Mouse (Mus musculus) midbrain, embryonic 15.5 days (tissue): Measurements from ENCODE around the gene Stx7. TPM values are rescaled to one million over a fixed set of nuclear protein-coding genes. Genes with fewer than 3 reads are reported as not detected.

ENCODE experiments used
- ATAC-seq: fragments of 200-750 bp; cut with Nextera tagmentation; replicated peaks from 2 replicates; pipeline ENCODE4 v1.8.0; 2017; ENCODE audit warnings: moderate TSS enrichment
- H3K27ac ChIP-seq: fragments of 300-500 bp; sonication (generic); 2 replicates; pipeline ENCODE4 v1.5.1; 2015; ENCODE audit warnings: mild to moderate bottlenecking, inconsistent platforms
- H3K27me3 ChIP-seq: fragments of 300-500 bp; sonication (generic); replicated peaks from 2 replicates; pipeline ENCODE4 v1.6.1; 2015; ENCODE audit warnings: inconsistent platforms
- H3K36me3 ChIP-seq: fragments of 300-500 bp; sonication (generic); replicated peaks from 2 replicates; pipeline ENCODE4 v1.6.1; 2015; ENCODE audit warnings: inconsistent platforms
- H3K4me1 ChIP-seq: fragments of 300-500 bp; sonication (generic); 2 replicates; pipeline ENCODE4 v1.6.1; 2015; ENCODE audit warnings: inconsistent platforms
- H3K4me2 ChIP-seq: fragments of 300-500 bp; sonication (generic); 2 replicates; pipeline ENCODE4 v1.6.1; 2015; ENCODE audit warnings: inconsistent platforms, mild to moderate bottlenecking, moderate library complexity
- H3K4me3 ChIP-seq: fragments of 300-500 bp; sonication (generic); 2 replicates; pipeline ENCODE4 v1.5.1; 2015; ENCODE audit warnings: mild to moderate bottlenecking, inconsistent platforms
- H3K9ac ChIP-seq: fragments of 300-500 bp; sonication (generic); 2 replicates; pipeline ENCODE4 v1.6.1; 2015; ENCODE audit warnings: mild to moderate bottlenecking, inconsistent platforms
- H3K9me3 ChIP-seq: fragments of 300-500 bp; sonication (generic); 2 replicates; pipeline ENCODE4 v1.6.1; 2016; ENCODE audit warnings: inconsistent platforms
- WGBS: fragments of 180-500 bp; shearing (Covaris S2); methylation state at CpG from one replicate; pipeline ENCODE4 v1.1.7; 2015; ENCODE audit warnings: mixed read lengths; 5-methylcytosine and 5-hydroxymethylcytosine counted together
- polyA plus RNA-seq: library from polyadenylated mRNA; unstranded; fragments of >200 nt; fragmentation: Nextera tagmentation; extraction: Ambion mirVana; gene quantifications from 2 replicates; pipeline ENCODE4 v1.2.1, GENCODE M21; 2015

Stx7 gene
- polyA plus RNA-seq, 1 experiment from 2014 or later, result 340 TPM

DNA sequence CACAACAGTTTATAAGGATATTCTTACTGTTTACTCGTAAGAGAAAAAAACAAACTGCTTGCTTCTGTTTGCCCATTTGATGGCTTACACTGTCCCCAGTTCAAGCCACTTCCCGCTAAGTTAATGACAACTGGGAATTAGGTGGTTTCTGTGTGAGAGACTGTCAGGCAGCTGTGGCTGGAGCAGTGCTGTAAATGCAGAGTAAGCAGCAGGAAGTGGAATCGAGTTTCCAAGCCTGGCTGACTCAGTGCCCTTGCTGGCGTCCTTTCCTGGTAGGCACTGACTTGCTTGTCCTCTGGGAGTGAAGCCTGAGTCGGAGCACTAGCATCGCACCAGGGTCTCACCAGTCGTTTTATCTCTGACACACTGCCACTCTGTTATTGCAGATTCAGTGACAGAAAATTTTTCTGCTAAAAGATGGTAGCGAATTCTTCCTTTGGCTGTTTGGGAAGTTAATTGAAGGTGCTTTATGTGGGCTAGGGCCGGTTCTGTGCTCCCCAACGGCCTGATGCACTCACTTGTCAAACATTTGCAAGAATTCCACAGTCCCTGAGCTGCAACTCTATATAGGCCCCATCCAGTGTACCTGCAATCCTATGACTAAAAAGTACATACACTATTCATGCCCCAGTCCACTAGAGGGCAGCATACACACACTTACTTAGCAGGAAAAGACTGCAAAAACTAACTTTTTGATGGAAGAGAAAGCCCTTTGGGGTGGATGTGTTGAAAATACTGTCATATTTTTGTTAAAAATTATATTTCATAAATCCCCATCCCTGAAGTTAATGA is 24.3 kb downstream of the Stx7 start:
- Histone ChIP-seq H3K9me3 (no peaks in the 10 kb centered on the region), H3K27ac (no peak overlapping the region), H3K4me3 (no peak overlapping the region), H3K4me2 (no peak overlapping the region), H3K27me3 (no peaks in the 10 kb centered on the region), H3K4me1 (no peaks in the 10 kb centered on the region), H3K9ac (no peak overlapping the region), H3K36me3 (no peaks in the 10 kb centered on the region)
- peak; percentile 60; the same call in 1 of the 2 replicates for ATAC-seq
- whole genome bisulfite sequencing, result 55% methylated on average over 10 of the region's 10 CpGs

DNA sequence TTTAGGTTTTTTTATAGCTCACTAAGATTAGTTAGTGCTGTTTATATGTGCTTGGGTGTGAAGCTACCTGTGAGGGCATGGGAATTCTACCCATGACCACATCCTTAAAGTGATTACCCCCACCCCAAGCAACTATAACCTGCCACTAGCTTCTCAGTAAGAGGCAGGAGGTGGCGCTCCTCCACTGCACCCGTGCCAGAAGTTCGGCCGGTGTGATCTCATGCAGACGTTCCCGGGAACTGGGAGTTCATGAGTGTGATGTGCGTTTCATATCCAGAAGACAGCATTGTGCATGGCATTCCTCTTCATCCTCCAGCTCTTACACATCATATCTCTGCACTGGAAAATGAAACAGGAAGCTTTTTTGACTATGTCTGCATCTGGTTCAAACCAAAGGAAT is 41.3 kb downstream of the Stx7 start:
- WGBS, result 64% methylated on average over 7 of the region's 7 CpGs
- no peak overlapping the region for H3K27ac ChIP-seq
- H3K9ac ChIP-seq, result no peak overlapping the region
- no peak overlapping the region for H3K4me3 ChIP-seq
- no peaks in the 10 kb centered on the region for H3K9me3 ChIP-seq
- ATAC-seq, result 0 out of 2 replicates have a peak, but pooled peaks have one; percentile 49
- H3K27me3 ChIP-seq, result no peaks in the 10 kb centered on the region
- no peak overlapping the region for H3K4me2 ChIP-seq
- H3K4me1 ChIP-seq, result no peaks in the 10 kb centered on the region
- peaks cover 10% of the 10 kb centered on the region; the same call in 1 of the 2 replicates for H3K36me3 ChIP-seq

DNA sequence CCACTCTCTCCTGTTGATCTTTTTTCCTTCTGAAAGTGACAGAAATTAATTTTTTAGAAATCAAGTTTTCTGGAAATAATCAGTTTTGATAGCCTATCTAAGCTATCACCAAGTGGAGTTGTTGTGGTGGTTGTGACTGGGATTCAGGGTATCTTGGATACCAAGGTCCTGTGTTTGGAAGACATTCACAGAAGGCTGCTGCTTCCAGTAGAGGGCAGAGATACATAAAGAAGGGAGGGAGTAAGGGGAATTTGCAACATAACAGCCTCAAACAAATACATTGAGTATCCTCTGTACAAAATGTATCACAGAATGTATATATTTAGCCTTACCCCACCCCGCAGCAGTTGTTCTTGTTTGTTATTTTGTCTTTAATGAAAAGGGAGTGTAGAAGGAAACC is 42.9 kb downstream of the Stx7 start:
- Histone ChIP-seq H3K4me2 (no peak overlapping the region), H3K36me3 (0 out of 2 replicates have a peak, but pooled peaks cover 4% of the 10 kb centered on the region), H3K27me3 (no peaks in the 10 kb centered on the region), H3K9me3 (no peaks in the 10 kb centered on the region), H3K4me1 (no peaks in the 10 kb centered on the region), H3K9ac (no peak overlapping the region), H3K4me3 (no peak overlapping the region), H3K27ac (no peak overlapping the region)
- 70% methylated on average over 1 of the region's 1 CpGs for WGBS
- ATAC-seq, result peak; percentile 75

DNA sequence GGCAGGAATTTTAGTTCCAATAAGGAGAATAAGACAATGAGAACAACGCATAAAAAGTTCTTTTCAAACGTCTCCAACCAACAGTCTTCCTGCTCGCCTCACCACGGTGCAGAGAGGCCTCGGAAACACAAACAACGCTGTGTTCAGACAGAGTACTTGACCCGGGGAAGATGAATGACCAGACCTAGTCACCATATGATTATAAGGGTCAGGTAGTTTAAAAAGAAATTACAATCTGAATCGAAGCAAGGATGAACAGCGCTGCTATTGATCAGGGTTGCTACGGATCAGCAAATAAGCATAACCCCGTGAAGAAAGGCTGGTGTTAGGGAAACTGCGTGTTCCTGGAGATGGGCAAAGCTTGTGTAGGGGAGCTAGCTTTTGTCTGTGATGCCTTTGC is 50.2 kb downstream of the Stx7 start:
- Histone ChIP-seq H3K4me2 (no peak overlapping the region), H3K9me3 (no peaks in the 10 kb centered on the region), H3K9ac (no peak overlapping the region), H3K36me3 (no peaks in the 10 kb centered on the region), H3K4me1 (no peaks in the 10 kb centered on the region), H3K27me3 (no peaks in the 10 kb centered on the region), H3K4me3 (no peak overlapping the region), H3K27ac (no peak overlapping the region)
- 36% methylated on average over 12 of the region's 12 CpGs for WGBS
- no peak for ATAC-seq

DNA sequence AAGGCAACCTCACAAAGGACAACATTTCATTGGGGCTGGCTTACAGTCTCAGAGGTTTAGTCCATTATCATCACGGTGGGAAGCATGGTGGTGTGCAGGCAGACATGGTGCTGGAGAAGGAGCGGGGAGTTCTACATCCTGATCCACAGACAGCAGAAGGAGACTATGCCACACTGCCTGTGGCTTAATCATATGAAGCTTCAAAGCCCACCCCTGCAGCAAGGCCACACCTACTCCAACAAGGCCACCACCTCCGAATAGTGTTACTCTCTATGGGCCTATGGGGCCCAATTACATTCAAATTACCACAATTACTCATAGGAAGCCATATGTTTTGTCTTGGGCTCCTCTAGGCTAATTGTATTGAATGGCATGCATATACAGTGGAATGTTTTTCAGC is 51.0 kb downstream of the Stx7 start:
- Histone ChIP-seq H3K27me3 (no peaks in the 10 kb centered on the region), H3K36me3 (no peaks in the 10 kb centered on the region), H3K27ac (no peak overlapping the region), H3K4me2 (no peak overlapping the region), H3K4me3 (no peak overlapping the region), H3K9ac (no peak overlapping the region), H3K9me3 (no peaks in the 10 kb centered on the region), H3K4me1 (no peaks in the 10 kb centered on the region)
- no peak for ATAC-seq
- 80% methylated on average over 3 of the region's 3 CpGs for WGBS

DNA sequence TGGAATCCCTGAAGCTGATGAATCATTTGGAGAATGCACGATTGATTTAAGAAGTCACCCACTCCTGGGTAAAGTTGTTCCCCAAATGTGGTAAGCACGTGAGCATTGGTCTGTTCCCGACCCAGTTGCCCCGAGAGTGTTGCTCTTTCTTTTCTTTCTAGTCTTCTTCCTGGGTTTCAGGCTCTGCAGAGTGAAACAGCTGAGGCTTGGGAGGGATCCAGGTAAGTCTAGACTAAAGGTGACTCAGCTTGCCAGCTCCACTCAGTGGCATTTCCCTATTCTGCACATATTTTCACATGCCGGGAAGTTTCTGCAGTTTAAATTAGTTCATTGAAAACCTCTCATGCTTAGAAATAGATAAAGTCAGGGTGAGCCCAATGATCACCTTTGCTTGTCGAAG is 61.0 kb downstream of the Stx7 start:
- Histone ChIP-seq H3K27me3 (no peaks in the 10 kb centered on the region), H3K4me2 (no peak overlapping the region), H3K9me3 (no peaks in the 10 kb centered on the region), H3K36me3 (no peaks in the 10 kb centered on the region), H3K9ac (no peak overlapping the region), H3K4me3 (no peak overlapping the region), H3K27ac (no peak overlapping the region), H3K4me1 (no peaks in the 10 kb centered on the region)
- no peak for ATAC-seq
- WGBS, result 86% methylated on average over 6 of the region's 6 CpGs

DNA sequence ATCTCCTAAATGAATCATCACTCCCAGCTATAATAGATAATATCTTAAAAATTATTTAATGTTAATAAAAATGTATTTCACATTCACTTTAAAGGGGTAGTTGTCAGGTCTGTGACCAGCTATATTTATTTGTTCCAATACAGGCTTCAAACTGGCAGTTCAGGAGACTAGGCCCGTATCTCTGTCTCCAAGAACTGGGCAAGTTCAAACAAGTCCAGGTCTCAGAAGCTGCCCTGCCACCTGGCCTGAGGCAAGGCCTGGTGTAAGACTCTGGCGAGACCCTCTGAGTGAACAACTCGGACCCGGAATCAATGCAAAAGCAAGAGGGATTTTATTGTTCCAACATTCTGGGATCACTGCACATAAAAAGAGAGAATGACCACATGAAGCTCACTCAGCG is 64.2 kb downstream of the Stx7 start:
- no peak for ATAC-seq
- no peak overlapping the region for H3K9ac ChIP-seq
- no peaks in the 10 kb centered on the region for H3K27me3 ChIP-seq
- no peak overlapping the region for H3K4me2 ChIP-seq
- 65% methylated on average over 5 of the region's 5 CpGs for WGBS
- no peaks in the 10 kb centered on the region for H3K9me3 ChIP-seq
- H3K27ac ChIP-seq, result no peak overlapping the region
- H3K4me1 ChIP-seq, result no peaks in the 10 kb centered on the region
- no peaks in the 10 kb centered on the region for H3K36me3 ChIP-seq
- no peak overlapping the region for H3K4me3 ChIP-seq

DNA sequence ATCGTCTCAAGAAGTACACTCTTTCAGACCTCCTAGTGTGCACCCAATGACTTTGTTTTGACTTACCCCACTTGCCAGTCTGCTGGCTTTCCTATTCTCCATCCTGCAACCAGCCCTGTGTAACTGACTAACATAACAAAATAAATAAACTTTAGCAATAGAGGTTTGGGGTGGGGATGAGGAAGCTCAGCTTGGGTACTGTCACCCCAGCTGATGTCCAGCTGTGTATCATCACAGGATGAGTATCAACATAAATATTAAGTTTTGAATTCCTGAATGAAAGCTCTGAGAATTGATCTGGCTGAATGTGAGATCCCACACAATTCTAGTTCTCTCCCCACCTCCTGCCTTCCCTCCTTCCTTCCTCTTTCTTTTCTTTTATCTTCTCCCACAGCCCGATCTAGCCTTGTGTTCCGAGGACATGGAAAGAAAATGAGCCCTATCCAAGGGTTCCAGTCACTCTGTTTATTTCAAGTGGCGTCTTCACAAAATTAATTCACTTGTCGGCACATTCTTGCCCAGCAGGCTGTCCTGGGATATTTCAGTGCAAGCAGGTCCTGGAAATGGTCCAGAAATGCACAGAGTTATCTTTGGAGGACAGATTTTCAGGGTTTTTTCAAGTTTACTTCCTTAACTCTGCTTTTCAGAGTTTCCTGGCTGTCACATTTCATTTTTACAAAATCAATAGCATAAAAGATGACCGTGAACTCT is 68.6 kb downstream of the Stx7 start:
- H3K4me1 ChIP-seq, result no peaks in the 10 kb centered on the region; the same call in 1 of the 2 replicates
- no peak overlapping the region for H3K9ac ChIP-seq
- no peaks in the 10 kb centered on the region for H3K9me3 ChIP-seq
- no peaks in the 10 kb centered on the region for H3K36me3 ChIP-seq
- peaks cover 6% of the 10 kb centered on the region for H3K27me3 ChIP-seq
- no peak overlapping the region for H3K4me3 ChIP-seq
- no peak for ATAC-seq
- 61% methylated on average over 6 of the region's 6 CpGs for WGBS
- no peak overlapping the region for H3K4me2 ChIP-seq
- no peak overlapping the region for H3K27ac ChIP-seq

DNA sequence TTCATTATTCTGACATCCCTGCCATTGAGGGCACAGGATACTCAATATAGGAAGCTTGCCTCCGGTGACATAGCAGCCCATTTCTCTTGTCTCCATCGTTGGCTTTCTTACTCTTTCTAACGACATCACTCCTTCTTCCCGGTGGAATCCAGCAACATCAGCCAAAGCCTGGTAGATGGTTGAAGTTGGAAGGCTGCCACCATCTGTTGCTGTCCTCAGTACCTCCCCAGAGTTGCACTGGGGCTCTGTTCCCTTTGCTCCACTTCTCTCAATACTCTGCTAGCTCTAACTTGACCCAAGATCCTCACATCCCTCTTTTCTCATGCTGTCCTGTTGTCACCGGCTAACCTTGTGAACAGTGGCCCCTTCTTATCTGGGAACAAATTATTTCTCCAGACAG is 71.8 kb downstream of the Stx7 start:
- Histone ChIP-seq H3K36me3 (no peaks in the 10 kb centered on the region), H3K9me3 (no peaks in the 10 kb centered on the region), H3K4me2 (no peak overlapping the region), H3K9ac (no peak overlapping the region), H3K27ac (no peak overlapping the region), H3K4me1 (peaks cover 12% of the 10 kb centered on the region), H3K4me3 (no peak overlapping the region), H3K27me3 (peaks cover 21% of the 10 kb centered on the region)
- 87% methylated on average over 5 of the region's 5 CpGs for WGBS
- ATAC-seq, result no peak

DNA sequence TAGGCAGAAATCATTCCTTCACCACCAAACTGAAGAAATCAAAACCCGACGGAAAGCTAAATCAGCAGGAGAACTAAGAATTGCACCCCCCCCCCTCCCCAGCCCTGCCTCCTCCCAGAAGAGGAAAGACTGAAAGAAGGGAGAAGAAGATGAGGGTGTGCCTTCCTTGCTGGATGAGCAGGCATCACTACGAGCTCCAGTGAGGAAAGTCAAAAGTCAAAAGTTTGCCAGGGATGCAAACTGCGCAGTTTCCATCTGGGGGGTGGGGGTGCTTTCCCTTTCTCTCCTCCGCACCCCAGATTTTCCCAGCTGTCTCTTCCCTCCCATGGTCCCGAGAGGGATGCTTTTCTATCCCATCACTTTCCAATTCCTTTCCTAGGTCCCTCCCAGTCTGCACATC is 73.8 kb downstream of the Stx7 start:
- H3K4me2 ChIP-seq, result peak overlapping the region; percentile 95
- peak overlapping the region; percentile 49 for H3K4me3 ChIP-seq
- WGBS, result 14% methylated on average over 6 of the region's 6 CpGs
- H3K4me1 ChIP-seq, result peaks cover 12% of the 10 kb centered on the region
- H3K9me3 ChIP-seq, result no peaks in the 10 kb centered on the region
- no peak overlapping the region for H3K9ac ChIP-seq
- H3K27ac ChIP-seq, result no peak overlapping the region
- H3K27me3 ChIP-seq, result peaks cover 21% of the 10 kb centered on the region
- no peaks in the 10 kb centered on the region for H3K36me3 ChIP-seq
- ATAC-seq, result no peak

DNA sequence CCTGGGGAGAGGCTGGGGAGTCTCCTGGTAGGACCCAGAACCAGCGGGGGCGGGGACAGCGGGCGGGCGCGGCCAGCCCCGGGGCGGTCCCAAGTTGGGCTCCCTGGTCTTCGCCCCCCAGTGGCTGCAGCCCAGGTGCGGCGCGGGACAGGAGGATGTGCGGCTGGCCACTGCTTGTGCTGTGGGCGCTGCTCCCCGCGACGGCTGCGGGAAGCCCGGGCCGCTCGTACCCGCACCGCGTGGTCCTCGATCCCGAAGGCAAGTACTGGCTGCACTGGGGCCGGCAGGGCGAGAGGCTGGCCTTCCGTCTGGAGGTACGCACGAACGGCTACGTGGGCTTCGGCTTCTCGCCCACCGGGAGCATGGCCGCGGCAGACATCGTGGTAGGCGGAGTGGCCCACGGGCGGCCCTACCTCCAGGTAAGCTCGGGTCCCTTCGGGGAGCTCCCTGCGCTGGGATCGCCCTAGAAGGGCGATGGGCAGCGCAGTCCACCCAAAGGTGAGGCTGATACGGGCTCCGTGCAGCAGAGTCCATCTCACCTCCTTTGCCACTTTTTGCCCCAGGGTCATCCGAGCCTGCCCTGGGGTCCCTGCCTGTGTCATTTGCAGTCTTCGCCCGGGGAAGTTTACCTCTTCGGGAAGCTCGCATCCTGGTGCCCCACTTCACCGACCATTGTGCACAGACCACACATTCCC is 74.5 kb downstream of the Stx7 start, which contains the start of gene Moxd1:
Gene Moxd1 (plus strand): TSS at position 69 of the 695 bp plus-strand sequence.
- peak; percentile 83 for ATAC-seq
- Histone ChIP-seq H3K4me1 (peaks cover 12% of the 10 kb centered on the region), H3K9me3 (no peaks in the 10 kb centered on the region), H3K27me3 (peaks cover 21% of the 10 kb centered on the region), H3K36me3 (no peaks in the 10 kb centered on the region), H3K4me2 (peak within 1 kb of the TSS; percentile 95), H3K9ac (peak within 1 kb of the TSS; percentile 42), H3K4me3 (peak within 1 kb of the TSS; percentile 49), H3K27ac (no peak within 1 kb of the TSS)
- WGBS, result under 1% methylated on average over 56 of the region's 56 CpGs

DNA sequence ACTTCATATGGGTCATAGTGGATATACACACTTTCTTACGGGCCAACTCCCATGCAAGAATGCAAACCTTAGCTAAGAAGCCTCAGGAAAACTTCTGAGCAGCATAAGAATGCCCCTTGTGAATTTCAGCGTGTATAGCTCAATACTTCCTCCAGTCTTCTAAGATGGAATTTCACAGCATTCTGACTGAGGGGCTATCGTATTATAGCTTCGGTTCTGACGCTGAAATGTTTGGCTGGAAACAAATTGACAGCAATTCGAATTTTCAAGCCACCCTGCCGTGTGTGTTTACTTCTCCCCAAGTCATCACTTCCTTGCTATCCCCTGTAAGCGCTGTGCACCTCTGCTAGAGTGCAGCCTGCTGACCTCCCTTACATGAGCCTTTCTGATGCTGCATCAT is 75.5 kb downstream of the Stx7 start:
- 31% methylated on average over 8 of the region's 8 CpGs for WGBS
- H3K27ac ChIP-seq, result no peak overlapping the region
- H3K9ac ChIP-seq, result no peak overlapping the region

More for the DNA sequence above, 75.5 kb downstream of the Stx7 start:
- H3K27me3 ChIP-seq, result peaks cover 21% of the 10 kb centered on the region
- H3K4me3 ChIP-seq, result no peak overlapping the region
- no peaks in the 10 kb centered on the region for H3K36me3 ChIP-seq
- no peak overlapping the region for H3K4me2 ChIP-seq
- ATAC-seq, result no peak
- no peaks in the 10 kb centered on the region for H3K9me3 ChIP-seq
- H3K4me1 ChIP-seq, result peaks cover 12% of the 10 kb centered on the region
